Mouse (Mus musculus): Measurements from ENCODE around the gene Tmprss11e. TPM values are rescaled to one million over a fixed set of nuclear protein-coding genes. Genes with fewer than 3 reads are reported as not detected.

Gene Tmprss11e
- polyA plus RNA-seq, 1 experiment from 2014 or later = 0.10 TPM

GRCm38 (mm10) chr5:86722820-86723460 is 22.7 kb downstream of the Tmprss11e start:
- Histone ChIP-seq H3K4me2 (no peak overlapping the region), H3K27me3 (ENCODE audit: control insufficient read depth, insufficient read depth, low read length) (no peaks in the 10 kb centered on the region), H3K4me1 (ENCODE audit: control insufficient read depth, insufficient read depth, low read length) (no peaks in the 10 kb centered on the region), H3K9me3 (replicated peaks; ENCODE audit: control insufficient read depth, low read length) (no peaks in the 10 kb centered on the region), H3K9ac (ENCODE audit: low read depth, low read length) (no peak overlapping the region), H3K36me3 (ENCODE audit: control insufficient read depth, insufficient read depth, low read length) (no peaks in the 10 kb centered on the region), H3K27ac (ENCODE audit: low read depth, low read length) (no peak overlapping the region), H3K4me3 (ENCODE audit: low read depth, low read length) (no peak overlapping the region)
- 37% methylated on average over 2 of the region's 2 CpGs for WGBS (ENCODE audit: insufficient replicate concordance)
- no peak for ATAC-seq (replicated peaks; ENCODE audit: insufficient number of reproducible peaks, low FRiP score, low TSS enrichment)

- H3K4me3 ChIP-seq (ENCODE audit: low read depth, low read length) = no peak overlapping the region
- H3K27ac ChIP-seq (ENCODE audit: low read depth, low read length) = no peak overlapping the region
- WGBS (ENCODE audit: insufficient replicate concordance) = 80% methylated on average over 2 of the region's 2 CpGs
- H3K9me3 ChIP-seq (replicated peaks; ENCODE audit: control insufficient read depth, low read length) = no peaks in the 10 kb centered on the region
- no peak for ATAC-seq (replicated peaks; ENCODE audit: insufficient number of reproducible peaks, low FRiP score, low TSS enrichment)
- H3K4me2 ChIP-seq = no peak overlapping the region
- no peaks in the 10 kb centered on the region for H3K36me3 ChIP-seq (ENCODE audit: control insufficient read depth, insufficient read depth, low read length)
- no peaks in the 10 kb centered on the region for H3K27me3 ChIP-seq (ENCODE audit: control insufficient read depth, insufficient read depth, low read length)
- no peaks in the 10 kb centered on the region for H3K4me1 ChIP-seq (ENCODE audit: control insufficient read depth, insufficient read depth, low read length)
- no peak overlapping the region for H3K9ac ChIP-seq (ENCODE audit: low read depth, low read length)
These were observed 30.6 kb downstream of the Tmprss11e start for GRCm38 (mm10) chr5:86714967-86715366.

GRCm38 (mm10) chr5:86704923-86705322 is 40.7 kb downstream of the Tmprss11e start:
- Histone ChIP-seq H3K4me2 (no peak overlapping the region), H3K36me3 (ENCODE audit: control insufficient read depth, insufficient read depth, low read length) (no peaks in the 10 kb centered on the region), H3K27ac (ENCODE audit: low read depth, low read length) (no peak overlapping the region), H3K9me3 (replicated peaks; ENCODE audit: control insufficient read depth, low read length) (no peaks in the 10 kb centered on the region), H3K4me1 (ENCODE audit: control insufficient read depth, insufficient read depth, low read length) (no peaks in the 10 kb centered on the region), H3K9ac (ENCODE audit: low read depth, low read length) (no peak overlapping the region), H3K4me3 (ENCODE audit: low read depth, low read length) (no peak overlapping the region), H3K27me3 (ENCODE audit: control insufficient read depth, insufficient read depth, low read length) (no peaks in the 10 kb centered on the region)
- no peak for ATAC-seq (replicated peaks; ENCODE audit: insufficient number of reproducible peaks, low FRiP score, low TSS enrichment)
- 71% methylated on average over 3 of the region's 3 CpGs for WGBS (ENCODE audit: insufficient replicate concordance)

- WGBS (ENCODE audit: insufficient replicate concordance) = 52% methylated on average over 4 of the region's 4 CpGs
- H3K36me3 ChIP-seq (ENCODE audit: control insufficient read depth, insufficient read depth, low read length) = no peaks in the 10 kb centered on the region
- H3K9me3 ChIP-seq (replicated peaks; ENCODE audit: control insufficient read depth, low read length) = no peaks in the 10 kb centered on the region
- H3K4me2 ChIP-seq = no peak overlapping the region
- H3K4me3 ChIP-seq (ENCODE audit: low read depth, low read length) = no peak overlapping the region
- H3K4me1 ChIP-seq (ENCODE audit: control insufficient read depth, insufficient read depth, low read length) = no peaks in the 10 kb centered on the region
- H3K27ac ChIP-seq (ENCODE audit: low read depth, low read length) = no peak overlapping the region
- H3K27me3 ChIP-seq (ENCODE audit: control insufficient read depth, insufficient read depth, low read length) = no peaks in the 10 kb centered on the region
- no peak overlapping the region for H3K9ac ChIP-seq (ENCODE audit: low read depth, low read length)
- ATAC-seq (replicated peaks; ENCODE audit: insufficient number of reproducible peaks, low FRiP score, low TSS enrichment) = no peak
These were observed 60.9 kb downstream of the Tmprss11e start for GRCm38 (mm10) chr5:86684667-86685066.

- Histone ChIP-seq H3K27ac (ENCODE audit: low read depth, low read length) (no peak within 1 kb of the TSS), H3K36me3 (ENCODE audit: control insufficient read depth, insufficient read depth, low read length) (no peaks in the 10 kb centered on the region), H3K9ac (ENCODE audit: low read depth, low read length) (no peak within 1 kb of the TSS), H3K4me3 (ENCODE audit: low read depth, low read length) (no peak within 1 kb of the TSS), H3K4me2 (no peak within 1 kb of the TSS), H3K9me3 (replicated peaks; ENCODE audit: control insufficient read depth, low read length) (no peaks in the 10 kb centered on the region), H3K4me1 (ENCODE audit: control insufficient read depth, insufficient read depth, low read length) (no peaks in the 10 kb centered on the region), H3K27me3 (ENCODE audit: control insufficient read depth, insufficient read depth, low read length) (no peaks in the 10 kb centered on the region)
- ATAC-seq (replicated peaks; ENCODE audit: insufficient number of reproducible peaks, low FRiP score, low TSS enrichment) = no peak
- 69% methylated on average over 5 of the region's 5 CpGs for WGBS (ENCODE audit: insufficient replicate concordance)
These were observed 69.4 kb downstream of the Tmprss11e start, which contains the start of gene Tmprss11b for GRCm38 (mm10) chr5:86676262-86676661. TSS of gene Tmprss11b (minus strand) at chr5:86676362.

Other genes starting within 250 kb of the Tmprss11e start
- gene Tmprss11g, start 227.2 kb downstream of the Tmprss11e start, polyA plus RNA-seq (2014; fragmentation: Nextera tagmentation; extraction: Ambion mirVana) = not detected in 2 replicates
- 0.04 TPM in 1 of 2 replicates, not detected in the other for gene Tmprss11f, start 113.4 kb downstream of the Tmprss11e start, polyA plus RNA-seq (2014; fragmentation: Nextera tagmentation; extraction: Ambion mirVana)
- not detected in 2 replicates for gene Tmprss11b, start 69.5 kb downstream of the Tmprss11e start, polyA plus RNA-seq (2014; fragmentation: Nextera tagmentation; extraction: Ambion mirVana)
- gene Ythdc1, start 58.4 kb upstream of the Tmprss11e start, polyA plus RNA-seq (2014; fragmentation: Nextera tagmentation; extraction: Ambion mirVana) = 34.8 and 38.8 TPM in 2 replicates
- 0.07 and 0.59 TPM in 2 replicates for gene Ugt2b34, start 161.1 kb upstream of the Tmprss11e start, polyA plus RNA-seq (2014; fragmentation: Nextera tagmentation; extraction: Ambion mirVana)
- gene Ugt2b1, start 180.7 kb upstream of the Tmprss11e start, polyA plus RNA-seq (2014; fragmentation: Nextera tagmentation; extraction: Ambion mirVana) = not detected in 2 replicates

All from heart, embryonic 11.5 days (tissue).